Mouse (Mus musculus) retina, adult 2 months (tissue): ENCODE results near the gene Slc39a11.

ENCODE experiments used
- DNase-seq: peaks from one replicate; pipeline ENCODE4 v3.0.0-alpha.2; 2012; ENCODE audit warnings: low read depth, low spot score

Slc39a11 gene

GRCm38 (mm10) chr11:113510969-113511625, 138.8 kb downstream of the Slc39a11 start:
- DNase-seq, result no peak

- no peak for DNase-seq
Measured at GRCm38 (mm10) chr11:113510249-113510648, 139.6 kb downstream of the Slc39a11 start.

GRCm38 (mm10) chr11:113507716-113508480, 142.0 kb downstream of the Slc39a11 start:
- DNase-seq, result no peak

GRCm38 (mm10) chr11:113505551-113506160, 144.2 kb downstream of the Slc39a11 start:
- no peak for DNase-seq

- no peak for DNase-seq
Measured at GRCm38 (mm10) chr11:113504459-113505062, 145.3 kb downstream of the Slc39a11 start.

- DNase-seq, result no peak
Measured at GRCm38 (mm10) chr11:113502968-113503367, 146.9 kb downstream of the Slc39a11 start.

GRCm38 (mm10) chr11:113500631-113501305, 149.1 kb downstream of the Slc39a11 start:
- DNase-seq, result no peak

- DNase-seq, result no peak
Measured at GRCm38 (mm10) chr11:113498889-113499288, 151.0 kb downstream of the Slc39a11 start.

- DNase-seq, result no peak
Measured at GRCm38 (mm10) chr11:113494021-113494546, 155.8 kb downstream of the Slc39a11 start.

GRCm38 (mm10) chr11:113490530-113491520, 159.1 kb downstream of the Slc39a11 start:
- no peak for DNase-seq

- DNase-seq, result no peak
Measured at GRCm38 (mm10) chr11:113487603-113488335, 162.1 kb downstream of the Slc39a11 start.

GRCm38 (mm10) chr11:113484037-113484436, 165.8 kb downstream of the Slc39a11 start:
- no peak for DNase-seq

- no peak for DNase-seq
Measured at GRCm38 (mm10) chr11:113477550-113477949, 172.3 kb downstream of the Slc39a11 start.

- no peak for DNase-seq
Measured at GRCm38 (mm10) chr11:113476720-113477119, 173.2 kb downstream of the Slc39a11 start.

GRCm38 (mm10) chr11:113475491-113475890, 174.4 kb downstream of the Slc39a11 start:
- no peak for DNase-seq

- no peak for DNase-seq
Measured at GRCm38 (mm10) chr11:113473998-113474534, 175.8 kb downstream of the Slc39a11 start.

- DNase-seq, result no peak
Measured at GRCm38 (mm10) chr11:113471936-113472335, 177.9 kb downstream of the Slc39a11 start.

- no peak for DNase-seq
Measured at GRCm38 (mm10) chr11:113469919-113470785, 179.7 kb downstream of the Slc39a11 start.
